Mouse (Mus musculus): Measurements from ENCODE around the gene Pagr1a. TPM values are rescaled to one million over a fixed set of nuclear protein-coding genes. Genes with fewer than 3 reads are reported as not detected.

The Pagr1a gene
- total RNA-seq, 2 experiments from 2014 or later, result 17.4 to 43.4 TPM

- peak; percentile 85 to 90 for DNase-seq (ENCODE audit: low spot score in 2 of 2)
- H3K4me3 ChIP-seq, result no peak overlapping the region
- no peak for TF ChIP-seq CTCF (conservative IDR thresholded peaks at IDR 0.05)
- H3K27ac ChIP-seq, result peak overlapping the region; percentile 93
Measured at GRCm38 (mm10) chr7:127008239-127009019, 8.7 kb downstream of the Pagr1a start.

- H3K4me3 ChIP-seq, result no peak overlapping the region
- peak overlapping the region; percentile 93 for H3K27ac ChIP-seq
- TF ChIP-seq CTCF (conservative IDR thresholded peaks at IDR 0.05), result no peak
- no peak for DNase-seq (ENCODE audit: low spot score in 2 of 2)
Measured at GRCm38 (mm10) chr7:127007313-127008024, 9.7 kb downstream of the Pagr1a start.

- DNase-seq (ENCODE audit: low spot score in 2 of 2), result no peak
- TF ChIP-seq CTCF (conservative IDR thresholded peaks at IDR 0.05), result peak; percentile 55
- H3K27ac ChIP-seq, result no peak overlapping the region
- no peak overlapping the region for H3K4me3 ChIP-seq
Measured at GRCm38 (mm10) chr7:127004122-127004875, 12.9 kb downstream of the Pagr1a start.

- no peak for DNase-seq (ENCODE audit: low spot score in 2 of 2)
- no peak for TF ChIP-seq CTCF (conservative IDR thresholded peaks at IDR 0.05)
- Histone ChIP-seq H3K27ac (no peak overlapping the region), H3K4me3 (no peak overlapping the region)
Measured at GRCm38 (mm10) chr7:127003620-127004019, 13.5 kb downstream of the Pagr1a start.

GRCm38 (mm10) chr7:126999568-126999967 is 17.6 kb downstream of the Pagr1a start:
- Histone ChIP-seq H3K4me3 (no peak overlapping the region), H3K27ac (no peak overlapping the region)
- DNase-seq (ENCODE audit: low spot score in 2 of 2), result no peak
- no peak for TF ChIP-seq CTCF (conservative IDR thresholded peaks at IDR 0.05)

- Histone ChIP-seq H3K27ac (no peak overlapping the region), H3K4me3 (no peak overlapping the region)
- no peak for DNase-seq (ENCODE audit: low spot score in 2 of 2)
- peak; percentile 49 for TF ChIP-seq CTCF (conservative IDR thresholded peaks at IDR 0.05)
Measured at GRCm38 (mm10) chr7:126996449-126996848, 20.7 kb downstream of the Pagr1a start.

GRCm38 (mm10) chr7:126988816-126989215 is 28.3 kb downstream of the Pagr1a start:
- Histone ChIP-seq H3K4me3 (no peak overlapping the region), H3K27ac (no peak overlapping the region)
- DNase-seq (ENCODE audit: low spot score in 2 of 2), result no peak
- TF ChIP-seq CTCF (conservative IDR thresholded peaks at IDR 0.05), result no peak

GRCm38 (mm10) chr7:126986319-126986718 is 30.8 kb downstream of the Pagr1a start:
- TF ChIP-seq CTCF (conservative IDR thresholded peaks at IDR 0.05), result peak; percentile 78
- peak in 1 of 2 experiments; percentile 33 for DNase-seq (ENCODE audit: low spot score in 2 of 2)
- H3K27ac ChIP-seq, result no peak overlapping the region
- H3K4me3 ChIP-seq, result no peak overlapping the region

GRCm38 (mm10) chr7:126984667-126985444 is 32.3 kb downstream of the Pagr1a start:
- DNase-seq (ENCODE audit: low spot score in 2 of 2), result no peak

GRCm38 (mm10) chr7:126983113-126983512 is 34.0 kb downstream of the Pagr1a start:
- TF ChIP-seq CTCF (conservative IDR thresholded peaks at IDR 0.05), result no peak
- no peak overlapping the region for H3K27ac ChIP-seq
- no peak for DNase-seq (ENCODE audit: low spot score in 2 of 2)
- no peak overlapping the region for H3K4me3 ChIP-seq

More at GRCm38 (mm10) chr7:126984667-126985444, 32.3 kb downstream of the Pagr1a start:
- H3K27ac ChIP-seq, result no peak overlapping the region
- TF ChIP-seq CTCF (conservative IDR thresholded peaks at IDR 0.05), result no peak
- no peak overlapping the region for H3K4me3 ChIP-seq

- no peak for DNase-seq (ENCODE audit: low spot score in 2 of 2)
- H3K4me3 ChIP-seq, result no peak overlapping the region
- TF ChIP-seq CTCF (conservative IDR thresholded peaks at IDR 0.05), result no peak
- no peak overlapping the region for H3K27ac ChIP-seq
Measured at GRCm38 (mm10) chr7:126982054-126982453, 35.1 kb downstream of the Pagr1a start.

- no peak for DNase-seq (ENCODE audit: low spot score in 2 of 2)
- TF ChIP-seq CTCF (conservative IDR thresholded peaks at IDR 0.05), result no peak
Measured at GRCm38 (mm10) chr7:126981601-126982000, 35.6 kb downstream of the Pagr1a start.

More at GRCm38 (mm10) chr7:126981601-126982000, 35.6 kb downstream of the Pagr1a start:
- Histone ChIP-seq H3K27ac (no peak overlapping the region), H3K4me3 (no peak overlapping the region)

Data from layer of hippocampus, adult 2 months (tissue).